Mouse (Mus musculus) brain, embryonic 18.5 days (tissue): ENCODE measurements at regions not wholly inside any gene's neighbourhood (a gene's known extent, or its start where the extent isn't known, plus 50 kb on each side); places are given as distances from the start of the nearest gene placed in this dataset.

ENCODE experiments used
- DNase-seq: peaks from one replicate; pipeline ENCODE4 v3.0.0-alpha.2; 2012; ENCODE audit warnings: low read depth, low spot score

DNA sequence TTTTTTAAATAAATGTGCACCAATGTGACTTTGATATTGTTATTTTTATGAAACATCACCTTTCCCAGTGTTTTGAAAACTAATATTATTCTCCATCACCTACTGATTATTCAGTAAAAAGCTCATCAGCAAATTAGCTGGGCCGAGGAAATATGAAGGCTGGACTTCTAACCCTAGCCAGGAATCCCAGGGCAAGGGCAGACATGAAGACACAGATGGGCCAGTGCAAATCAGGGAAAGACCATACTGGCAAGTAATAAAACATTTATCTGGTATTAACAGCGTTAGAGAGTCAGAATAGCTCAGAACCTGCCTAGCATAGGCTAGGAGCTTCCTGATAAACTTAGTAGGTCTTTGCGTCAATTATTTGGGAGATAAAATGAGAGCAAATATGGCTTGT is 590.3 kb upstream of the Cenpq start:
- no peak for DNase-seq

GRCm38 (mm10) chr17:41512041-41512440 is 577.2 kb upstream of the Cenpq start:
- peak; percentile 16 for DNase-seq

GRCm38 (mm10) chr17:41505000-41505399 is 570.2 kb upstream of the Cenpq start:
- DNase-seq = no peak
